Mouse (Mus musculus) limb, embryonic 13.5 days (tissue): ENCODE measurements around the gene Tex13c1. TPM values are rescaled to one million over a fixed set of nuclear protein-coding genes. Genes with fewer than 3 reads are reported as not detected.

Experiments
- ATAC-seq: fragments of 200-750 bp; cut with Nextera tagmentation; 2 replicates; pipeline ENCODE4 v1.8.0; 2017; ENCODE audit warnings: low read depth, moderate number of reproducible peaks, moderate TSS enrichment; ENCODE audit not compliant: low FRiP score
- H3K27ac ChIP-seq: fragments of 300-500 bp; sonication (generic); 2 replicates; pipeline ENCODE4 v1.5.1; 2015; ENCODE audit warnings: inconsistent platforms, mild to moderate bottlenecking, moderate library complexity
- H3K27me3 ChIP-seq: fragments of 300-500 bp; sonication (generic); 2 replicates; pipeline ENCODE4 v1.6.1; 2015; ENCODE audit warnings: mild to moderate bottlenecking, inconsistent platforms
- H3K36me3 ChIP-seq: fragments of 300-500 bp; sonication (generic); 2 replicates; pipeline ENCODE4 v1.6.1; 2015; ENCODE audit warnings: inconsistent platforms, mild to moderate bottlenecking, moderate library complexity
- H3K4me1 ChIP-seq: fragments of 300-500 bp; sonication (generic); 2 replicates; pipeline ENCODE4 v1.6.1; 2015; ENCODE audit warnings: inconsistent platforms
- H3K4me2 ChIP-seq: fragments of 300-500 bp; sonication (generic); replicated peaks from 2 replicates; pipeline ENCODE4 v1.6.1; 2015; ENCODE audit warnings: inconsistent platforms, mild to moderate bottlenecking, moderate library complexity
- H3K4me3 ChIP-seq: fragments of 300-500 bp; sonication (generic); 2 replicates; pipeline ENCODE4 v1.5.1; 2015; ENCODE audit warnings: moderate library complexity, mild to moderate bottlenecking, inconsistent platforms
- H3K9ac ChIP-seq: fragments of 300-500 bp; sonication (generic); 2 replicates; pipeline ENCODE4 v1.6.1; 2015; ENCODE audit warnings: mild to moderate bottlenecking, inconsistent platforms
- H3K9me3 ChIP-seq: fragments of 300-500 bp; sonication (generic); 2 replicates; pipeline ENCODE4 v1.6.1; 2016; ENCODE audit warnings: inconsistent platforms
- WGBS: fragments of 180-500 bp; shearing (Covaris S2); methylation state at CpG from one replicate; pipeline ENCODE4 v1.1.7; 2015; 5-methylcytosine and 5-hydroxymethylcytosine counted together
- polyA plus RNA-seq: library from polyadenylated mRNA; unstranded; fragments of >200 nt; fragmentation: Nextera tagmentation; extraction: Ambion mirVana; gene quantifications from 2 replicates; pipeline ENCODE4 v1.2.1, GENCODE M21; 2015

The Tex13c1 gene
- polyA plus RNA-seq, result not detected in 2 replicates

DNA sequence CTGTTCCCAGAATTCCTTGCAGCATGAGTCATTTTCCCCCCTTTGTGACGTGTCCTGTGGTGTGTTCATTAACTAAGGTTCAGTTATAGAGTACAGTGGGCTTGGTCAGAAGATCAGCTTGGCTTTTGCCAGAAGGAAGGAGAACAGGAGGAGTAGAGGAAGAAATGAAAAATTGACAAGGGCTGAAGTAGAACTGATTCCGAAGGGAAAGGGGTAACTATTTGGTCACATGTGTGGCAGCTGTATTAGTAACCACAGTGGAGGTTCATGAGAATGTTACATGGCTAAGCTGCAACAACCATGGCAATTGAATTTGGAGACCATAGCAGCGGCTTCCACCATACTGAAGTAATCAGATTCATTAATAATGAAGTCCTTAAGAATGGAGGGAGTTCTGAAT is at the start of gene Tex13c1:
Gene Tex13c1 (plus strand): TSS at position 301 of the 400 bp plus-strand sequence.
- no peak within 1 kb of the TSS for H3K27ac ChIP-seq
- H3K36me3 ChIP-seq, result no peaks in the 10 kb centered on the region
- no peak within 1 kb of the TSS for H3K4me3 ChIP-seq
- H3K4me1 ChIP-seq, result no peaks in the 10 kb centered on the region
- 77% methylated on average over 3 of the region's 3 CpGs for WGBS
- no peaks in the 10 kb centered on the region for H3K27me3 ChIP-seq
- no peak within 1 kb of the TSS for H3K4me2 ChIP-seq
- ATAC-seq, result no peak
- H3K9ac ChIP-seq, result no peak within 1 kb of the TSS
- H3K9me3 ChIP-seq, result no peaks in the 10 kb centered on the region

Other genes starting within 250 kb of the Tex13c1 start
- 3.9 and 4.1 TPM in 2 replicates for gene Tenm1, start 162.0 kb upstream of the Tex13c1 start, polyA plus RNA-seq